Mouse (Mus musculus) cerebellum, postnatal 14 days (tissue): ENCODE results near the gene Gcnt4.
A peak's percentile ranks its signal among the peaks of the same experiment; 100 is the strongest.
"Not testable (repeated sequence)": the region's sequence is repeated elsewhere in the genome, so short reads cannot be mapped to it uniquely, and the experiment has no call there.

Experiments used
- DNase-seq, 2 experiments: peaks; one replicate each; pipeline ENCODE4 v3.0.0; 2021; ENCODE audit warnings: mixed read lengths in 2 of 2

The Gcnt4 gene

DNA sequence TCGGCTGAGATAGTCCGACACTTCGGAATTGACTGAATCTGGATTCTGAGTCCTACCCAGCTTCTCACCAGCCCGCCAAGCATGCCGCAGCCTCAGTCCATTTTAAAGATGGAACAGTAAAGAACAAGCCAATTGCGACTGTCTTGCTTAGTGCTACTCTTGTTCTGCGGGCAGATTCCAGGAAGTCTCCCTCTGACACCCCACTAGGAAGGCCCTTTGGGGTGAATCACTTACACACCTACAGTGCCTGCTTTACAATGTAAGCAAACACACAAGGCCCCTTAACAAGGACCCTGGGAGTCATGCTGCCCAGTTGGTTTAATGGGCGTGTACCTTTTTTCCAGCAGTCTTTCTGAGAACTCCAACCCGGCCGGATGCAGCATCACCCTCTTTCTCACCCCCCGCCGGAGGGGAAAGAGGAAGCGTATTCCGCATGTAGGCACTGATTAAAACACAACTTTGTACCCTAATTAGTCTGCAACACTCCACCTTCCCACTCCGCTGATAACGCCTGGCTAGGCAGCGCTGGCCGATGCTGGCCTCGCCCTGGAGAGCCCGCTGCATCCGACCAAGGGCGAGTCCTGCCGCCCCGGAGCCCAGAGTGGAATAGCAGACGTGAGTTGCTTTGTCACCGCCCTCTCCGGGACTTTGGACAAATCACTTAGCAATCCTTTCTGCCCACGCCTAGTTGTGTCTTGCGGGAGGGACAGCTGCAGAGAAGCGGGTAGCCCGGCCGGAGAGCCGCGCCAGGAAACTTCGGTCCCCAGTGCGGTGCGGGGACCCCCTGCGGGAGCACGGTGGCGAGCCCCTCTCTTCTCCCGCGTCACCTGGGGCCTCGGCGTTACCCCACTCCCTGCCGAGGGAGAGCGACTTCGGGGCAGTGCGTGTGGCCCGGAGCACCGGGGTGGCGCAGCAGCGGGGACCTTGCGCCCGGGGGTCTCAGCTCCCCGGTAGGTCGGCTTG is at the start of gene Gcnt4:
Gene Gcnt4 (plus strand): TSS at position 691 of the 963 bp plus-strand sequence.
- peak; percentile 19 to 22 for DNase-seq

DNA sequence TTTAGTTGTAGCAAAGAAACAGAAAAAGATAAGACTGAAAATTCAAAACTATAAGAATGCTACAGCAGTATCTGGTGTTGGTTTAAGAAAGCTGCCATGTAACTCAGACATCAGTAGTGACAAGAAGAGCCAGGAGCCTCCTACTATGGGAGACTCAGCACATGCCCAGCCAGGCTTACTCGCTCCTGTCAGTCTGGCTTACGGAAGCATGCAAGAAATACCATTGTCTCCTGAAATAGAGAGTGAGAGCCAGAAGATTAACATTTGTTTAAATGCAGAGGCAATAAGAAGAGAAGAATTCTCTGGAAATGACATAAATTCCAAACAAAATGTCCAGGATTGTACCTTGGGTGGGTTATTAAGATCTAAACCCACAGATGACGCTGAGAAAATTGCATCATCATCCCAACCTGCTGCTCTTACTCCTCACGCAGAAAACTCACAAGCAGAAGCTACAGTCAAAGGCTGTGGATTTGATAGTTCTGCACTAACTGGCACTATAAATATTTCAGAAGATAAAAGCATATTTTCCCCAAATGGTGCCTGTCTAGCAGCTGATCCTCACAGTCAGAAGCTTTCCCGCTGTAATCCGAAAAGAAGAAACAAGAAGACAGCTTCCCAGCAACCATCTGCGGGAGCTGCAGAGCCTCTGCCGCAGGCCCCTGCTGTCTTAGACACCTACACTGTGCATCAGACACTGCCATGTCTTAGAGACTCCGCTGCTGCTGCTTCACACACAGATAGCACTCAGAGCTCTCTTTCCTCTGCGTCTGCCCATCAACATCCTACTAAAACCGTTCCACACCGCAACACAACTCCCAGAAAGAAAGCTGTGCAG is 46.0 kb upstream of the Gcnt4 start:
- DNase-seq, result no peak

GRCm38 (mm10) chr13:96884534-96884933 is 40.0 kb upstream of the Gcnt4 start:
- no peak for DNase-seq

DNA sequence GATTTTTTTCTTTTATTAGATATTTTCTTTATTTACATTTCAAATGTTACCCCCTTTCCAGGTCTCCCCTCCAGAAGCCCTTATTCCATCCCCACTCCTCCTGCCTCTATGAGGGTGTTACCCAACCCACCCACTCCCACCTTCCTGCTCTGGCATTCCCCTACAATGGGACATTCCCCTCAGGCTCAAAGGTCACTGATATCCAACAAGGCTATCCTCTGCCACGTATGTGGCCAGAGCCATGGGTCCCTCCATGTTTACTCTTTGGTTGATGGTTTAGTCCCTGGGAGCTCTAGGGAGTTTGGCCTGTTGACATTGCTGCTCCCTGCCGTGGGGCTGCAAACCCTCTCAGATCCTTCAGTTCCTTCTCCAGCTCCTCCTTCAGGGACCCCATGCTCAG is 34.5 kb upstream of the Gcnt4 start:
- DNase-seq, result no peak

- DNase-seq, result no peak
These were observed 29.3 kb upstream of the Gcnt4 start for GRCm38 (mm10) chr13:96895144-96895543.

- no peak for DNase-seq
These were observed 17.8 kb upstream of the Gcnt4 start for GRCm38 (mm10) chr13:96906717-96907116.

DNA sequence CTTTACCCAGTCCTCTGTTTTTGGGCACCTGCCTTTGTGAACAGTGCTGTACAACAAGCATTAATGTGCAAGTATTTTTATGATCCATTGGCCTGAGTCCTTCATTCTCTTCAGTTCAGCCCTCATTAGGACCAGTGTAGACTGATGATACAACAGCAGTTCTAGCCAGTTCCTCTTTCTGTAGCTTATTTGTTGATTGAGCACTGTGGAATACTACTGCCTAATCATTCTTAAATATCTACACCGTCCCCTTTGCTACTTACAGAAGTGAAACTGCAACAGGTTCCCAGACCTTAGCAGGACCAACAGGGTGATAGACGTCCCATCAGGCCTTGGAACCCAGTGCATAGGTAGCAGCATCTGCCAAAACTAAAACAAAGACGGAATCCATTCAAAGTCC is 13.3 kb upstream of the Gcnt4 start:
- DNase-seq, result no peak

GRCm38 (mm10) chr13:96923134-96923533 is 1.4 kb upstream of the Gcnt4 start:
- not testable (repeated sequence) for DNase-seq

- peak in 1 of 2 experiments; percentile 9 for DNase-seq
These were observed 676 bp downstream of the Gcnt4 start for GRCm38 (mm10) chr13:96924985-96925745.

DNA sequence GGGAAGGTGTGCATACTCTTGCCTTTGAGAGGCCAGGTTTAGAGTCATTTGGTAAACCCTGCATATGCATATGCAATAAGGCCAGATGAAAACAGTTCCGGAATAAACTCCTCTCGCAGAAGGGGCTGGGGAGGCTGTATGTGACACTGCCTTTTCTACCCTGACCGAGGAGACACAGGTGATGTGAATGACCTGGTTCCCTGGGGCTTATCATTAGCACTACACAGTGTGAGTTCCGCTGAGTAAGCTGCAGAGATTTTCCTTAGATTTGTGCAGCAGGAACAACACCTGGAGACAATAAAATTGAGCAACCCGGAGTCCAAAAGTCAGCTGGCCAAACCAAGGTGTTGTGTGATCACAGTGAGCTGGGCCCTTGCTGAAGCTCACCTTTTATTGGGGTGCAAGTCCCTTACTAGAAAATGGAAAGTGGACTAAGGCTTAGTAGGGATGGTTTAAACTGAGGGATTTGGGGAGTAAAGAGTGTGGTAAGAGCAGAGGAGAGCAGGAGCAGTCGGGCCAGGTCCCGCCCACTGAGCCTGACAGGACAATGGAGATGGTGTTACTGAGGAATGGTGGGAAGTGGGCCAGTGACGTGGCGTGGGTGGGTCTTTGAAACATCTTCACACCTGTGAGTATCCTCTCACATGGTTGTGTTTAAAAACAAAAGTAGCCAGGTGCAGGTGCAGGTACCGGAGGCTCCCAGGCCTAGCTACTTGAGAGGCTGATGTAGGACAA is 1.7 kb downstream of the Gcnt4 start:
- no peak for DNase-seq

DNA sequence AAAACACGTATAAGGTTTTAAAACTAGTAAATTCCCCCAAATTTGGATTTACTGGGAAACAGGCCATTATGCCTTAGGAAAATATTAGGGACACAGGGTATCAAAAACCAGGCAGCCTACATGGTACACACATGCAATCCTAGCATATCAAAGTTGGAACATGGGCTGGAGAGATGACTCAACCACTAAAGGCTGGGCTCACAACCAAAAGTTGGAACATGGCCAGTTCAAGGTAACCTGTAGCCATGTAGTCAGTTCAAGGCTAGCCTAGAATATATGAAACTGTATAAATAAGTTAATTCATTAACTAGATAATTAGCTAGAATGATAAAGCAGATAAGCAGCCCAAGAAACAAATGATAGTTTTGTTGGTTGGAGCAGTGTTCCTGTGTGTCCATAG is 3.3 kb downstream of the Gcnt4 start:
- DNase-seq, result no peak

GRCm38 (mm10) chr13:96928432-96929039 is 4.0 kb downstream of the Gcnt4 start:
- no peak for DNase-seq

GRCm38 (mm10) chr13:96932745-96933144 is 8.3 kb downstream of the Gcnt4 start:
- DNase-seq, result no peak

GRCm38 (mm10) chr13:96933367-96933766 is 8.9 kb downstream of the Gcnt4 start:
- peak; percentile 30 to 33 for DNase-seq

GRCm38 (mm10) chr13:96936173-96936777 is 11.8 kb downstream of the Gcnt4 start:
- no peak for DNase-seq

DNA sequence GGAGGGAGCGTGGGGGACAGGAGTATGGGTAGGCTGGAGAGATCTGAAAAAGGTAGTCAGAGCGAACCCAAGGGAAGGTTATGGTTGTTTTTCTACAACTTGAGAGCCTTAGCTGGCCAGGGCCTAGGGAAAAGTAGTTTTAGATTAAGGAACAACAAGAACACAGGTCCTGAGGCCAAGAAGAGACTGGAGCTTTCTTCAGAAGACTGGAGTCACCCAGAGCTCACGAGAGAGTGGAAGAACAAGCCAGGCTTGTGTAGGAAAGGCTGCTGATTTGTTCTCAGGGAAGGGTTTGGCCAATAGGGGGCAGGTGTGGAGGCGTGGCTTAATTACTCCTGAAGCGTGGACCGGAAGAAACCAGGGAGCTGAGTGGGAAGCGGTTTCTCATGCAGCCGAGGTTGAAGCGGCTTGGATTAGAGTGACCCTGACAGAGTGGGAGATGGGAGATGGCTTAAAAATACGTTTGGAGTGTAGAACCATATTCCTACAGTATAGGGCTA is 12.6 kb downstream of the Gcnt4 start:
- no peak for DNase-seq

GRCm38 (mm10) chr13:96939680-96940079 is 15.2 kb downstream of the Gcnt4 start:
- DNase-seq, result no peak

DNA sequence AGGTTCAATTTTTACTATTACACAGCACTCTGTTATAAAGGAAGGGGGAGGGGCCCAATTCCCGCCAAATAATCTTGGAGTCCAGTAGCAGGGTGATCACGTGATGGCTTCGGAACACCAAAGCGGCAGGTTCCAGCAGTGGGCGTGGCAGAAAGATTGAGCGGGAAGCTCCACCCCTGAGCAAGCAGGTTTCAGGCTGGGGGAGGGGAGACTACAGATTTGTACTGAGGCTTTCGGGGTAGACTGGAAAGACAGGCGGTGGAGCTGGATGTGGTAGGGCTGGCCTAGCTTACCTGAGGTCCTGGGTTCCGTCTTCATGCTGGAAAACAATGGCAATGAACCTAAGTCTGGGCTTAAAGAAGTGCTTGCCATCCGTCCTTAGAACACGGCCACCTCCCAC is 17.0 kb downstream of the Gcnt4 start:
- DNase-seq, result not testable (repeated sequence)

GRCm38 (mm10) chr13:96943571-96943970 is 19.1 kb downstream of the Gcnt4 start:
- peak; percentile 35 to 54 for DNase-seq

DNA sequence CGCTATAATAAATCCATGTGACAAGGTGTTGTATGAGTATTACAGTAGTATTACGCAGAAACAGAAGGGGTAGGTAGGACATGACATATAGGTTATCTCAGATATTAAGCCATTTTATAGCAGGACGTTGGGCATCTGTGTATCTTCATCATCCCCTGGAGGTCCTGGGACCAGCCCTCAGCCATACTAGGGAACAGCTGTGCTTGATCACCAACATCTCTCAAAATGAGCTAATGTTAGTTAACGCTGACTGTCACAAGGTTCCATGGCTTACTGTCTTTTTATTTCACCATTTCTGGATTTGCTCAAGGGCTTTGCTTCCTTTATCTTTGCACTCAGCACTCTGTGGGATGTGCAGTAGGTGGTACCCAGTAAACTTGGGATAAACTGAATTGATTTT is 21.3 kb downstream of the Gcnt4 start:
- no peak for DNase-seq

DNA sequence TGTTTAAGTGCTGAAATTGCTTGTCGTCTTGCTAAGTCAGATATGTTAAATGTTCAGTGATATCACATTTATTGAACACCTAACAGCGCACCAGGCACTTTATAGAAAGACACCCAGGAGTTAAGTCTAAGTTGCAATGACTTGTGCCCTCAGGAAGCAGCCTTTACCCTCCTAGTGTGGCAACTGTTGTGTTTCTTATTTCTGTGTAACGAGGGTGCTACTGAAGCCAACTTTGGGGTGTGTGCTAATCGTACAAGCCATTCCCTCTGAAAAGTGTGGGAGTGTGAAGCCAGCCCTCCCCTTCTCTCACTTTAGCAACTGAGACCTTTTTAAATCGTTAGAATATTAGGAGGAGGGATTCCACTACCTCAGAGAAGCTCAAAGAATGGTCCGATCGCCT is 23.2 kb downstream of the Gcnt4 start:
- no peak for DNase-seq
